Mouse (Mus musculus) E14TG2a.4 (cell line): Measurements from ENCODE around the gene Gm5089.

Experiments
- CTCF ChIP-seq: conservative IDR thresholded peaks from 2 replicates; pipeline ENCODE4 v1.5.1; 2014; ENCODE audit warnings: low read length
- NANOG ChIP-seq: IDR thresholded peaks from 2 replicates; pipeline ENCODE4 v1.6.1; 2014; ENCODE audit warnings: borderline replicate concordance, low read length, mixed read lengths
- POU5F1 ChIP-seq: IDR thresholded peaks from 2 replicates; pipeline ENCODE4 v1.6.1; 2014; ENCODE audit warnings: low read length, borderline replicate concordance

GRCm38 (mm10) chr14:122483024-122483385, 32.1 kb upstream of the Gm5089 start:
- TF ChIP-seq CTCF (no peak), NANOG (no peak), POU5F1 (no peak)
